Mouse (Mus musculus) splenic B cell, adult 2 months (primary cell): ENCODE measurements around the gene Tia1.

Source experiments
- DNase-seq: peaks from one replicate; pipeline ENCODE4 v3.0.0-alpha.2; 2011; ENCODE audit warnings: low read depth, low spot score
- H3K27me3 ChIP-seq: 2 replicates; pipeline ENCODE4 v1.6.1; 2012; ENCODE audit warnings: mild to moderate bottlenecking, low read length, moderate library complexity, mixed read lengths; ENCODE audit not compliant: control insufficient read depth, poor library complexity, insufficient read depth, severe bottlenecking
- H3K36me3 ChIP-seq: 2 replicates; pipeline ENCODE4 v1.6.1; 2012; ENCODE audit warnings: mild to moderate bottlenecking, low read length, moderate library complexity, mixed read lengths; ENCODE audit not compliant: control insufficient read depth, poor library complexity, insufficient read depth, severe bottlenecking

Gene Tia1

DNA sequence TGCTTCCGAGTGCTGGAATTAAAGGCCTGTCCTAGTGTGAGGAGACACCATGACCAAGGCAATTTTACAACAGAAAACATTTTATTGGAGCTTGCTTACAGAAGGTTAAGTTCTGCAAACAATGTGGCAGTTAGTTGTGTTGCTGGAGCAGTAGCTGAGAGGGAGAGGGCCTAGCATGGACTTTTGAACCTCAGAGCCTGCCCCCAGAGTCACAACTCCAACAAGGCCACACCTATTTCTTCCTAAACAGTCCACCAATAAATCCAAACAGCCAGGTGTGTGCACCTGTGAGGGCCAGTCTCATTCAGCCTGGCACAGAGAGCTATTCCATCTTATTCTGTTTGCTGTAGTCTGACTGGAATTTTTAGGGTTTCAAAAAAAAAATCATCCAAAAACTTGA, 29.7 kb downstream of the Tia1 start:
- Histone ChIP-seq H3K27me3 (no peaks in the 10 kb centered on the region), H3K36me3 (peaks cover 7% of the 10 kb centered on the region; the same call in 1 of the 2 replicates)
- no peak for DNase-seq

- peak; percentile 74 for DNase-seq
- Histone ChIP-seq H3K27me3 (no peaks in the 10 kb centered on the region), H3K36me3 (no peaks in the 10 kb centered on the region)
These were observed 33.7 kb downstream of the Tia1 start for GRCm38 (mm10) chr6:86437711-86438110.

- Histone ChIP-seq H3K36me3 (no peaks in the 10 kb centered on the region), H3K27me3 (no peaks in the 10 kb centered on the region)
- DNase-seq, result peak; percentile 96
These were observed 34.5 kb downstream of the Tia1 start, which contains the start of gene C87436 for GRCm38 (mm10) chr6:86438272-86439118. Gene C87436, plus strand, starts transcription at chr6:86438374.

DNA sequence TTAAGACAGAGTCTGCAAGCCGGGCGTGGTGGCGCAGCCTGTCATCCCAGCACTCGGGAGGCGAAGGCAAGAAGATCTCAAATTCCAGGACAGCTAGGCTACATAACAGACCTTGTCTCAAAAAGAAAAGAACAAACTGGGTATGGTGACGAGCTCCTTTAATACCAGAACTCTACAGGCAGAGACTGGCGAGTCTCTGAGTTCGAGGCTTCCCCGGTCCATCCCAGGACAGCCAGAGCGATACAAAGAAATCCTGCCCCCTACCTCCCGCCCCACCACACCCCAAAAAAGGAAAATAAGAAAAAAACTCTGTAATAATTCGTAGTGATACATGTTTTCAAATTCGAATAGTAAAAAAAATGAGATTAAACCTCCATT, 35.1 kb downstream of the Tia1 start:
- H3K36me3 ChIP-seq, result no peaks in the 10 kb centered on the region
- DNase-seq, result no peak
- no peaks in the 10 kb centered on the region for H3K27me3 ChIP-seq

- Histone ChIP-seq H3K27me3 (no peaks in the 10 kb centered on the region), H3K36me3 (no peaks in the 10 kb centered on the region; the same call in 1 of the 2 replicates)
- DNase-seq, result peak; percentile 5
These were observed 35.5 kb downstream of the Tia1 start for GRCm38 (mm10) chr6:86439531-86439930.

DNA sequence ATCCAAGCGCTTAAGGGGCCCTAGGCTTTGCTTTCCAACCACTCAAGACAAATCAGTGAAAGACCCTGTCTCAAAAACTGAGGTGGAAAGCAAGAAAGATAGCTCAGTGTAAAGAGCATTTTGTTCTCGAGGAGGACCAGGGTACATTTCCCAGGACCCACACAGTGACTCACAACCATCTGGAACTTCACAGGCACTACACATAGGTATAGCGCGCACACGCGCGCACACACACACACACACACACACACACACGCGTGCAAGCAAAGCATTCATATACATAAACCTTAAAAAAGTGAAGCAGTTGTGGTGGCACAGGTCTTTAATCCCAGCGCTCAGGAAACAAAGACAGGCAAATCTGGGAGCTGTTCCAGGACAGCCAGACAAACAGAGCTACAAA, 37.6 kb downstream of the Tia1 start:
- no peaks in the 10 kb centered on the region for H3K27me3 ChIP-seq
- no peak for DNase-seq
- H3K36me3 ChIP-seq, result no peaks in the 10 kb centered on the region; the same call in 1 of the 2 replicates

GRCm38 (mm10) chr6:86445551-86445950, 41.5 kb downstream of the Tia1 start:
- no peak for DNase-seq
- peaks cover 2% of the 10 kb centered on the region; the same call in 1 of the 2 replicates for H3K36me3 ChIP-seq
- no peaks in the 10 kb centered on the region for H3K27me3 ChIP-seq

DNA sequence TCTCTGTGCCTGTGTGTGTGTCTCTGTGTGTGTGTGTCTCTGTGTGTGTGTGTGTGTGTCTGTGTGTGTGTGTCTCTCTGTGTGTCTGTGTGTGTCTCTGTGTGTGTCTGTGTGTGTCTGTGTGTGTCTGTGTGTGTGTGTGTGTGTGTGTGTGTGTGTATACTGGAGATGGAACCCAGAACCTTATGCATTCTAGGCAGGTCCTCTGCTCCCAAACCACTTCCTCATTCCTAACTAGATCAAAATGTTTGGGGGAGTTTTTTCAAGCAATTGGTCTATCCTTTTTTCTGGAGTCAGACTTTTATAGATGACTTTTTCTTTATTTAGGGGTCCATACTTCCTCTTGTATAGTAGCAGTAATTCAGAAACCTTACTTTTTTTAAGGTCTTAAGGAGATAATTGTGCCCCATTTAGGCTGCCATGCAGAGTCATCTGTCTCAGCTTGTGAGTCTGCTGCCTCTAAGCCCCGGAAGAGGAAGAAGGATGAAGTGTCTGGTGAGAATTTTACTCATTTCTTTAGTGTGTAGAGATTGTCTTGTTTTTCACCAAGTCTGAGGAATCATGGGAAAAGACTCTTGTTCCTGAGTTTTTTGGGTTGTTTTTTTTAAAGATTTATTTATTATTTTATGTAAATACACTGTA, 43.0 kb downstream of the Tia1 start:
- H3K27me3 ChIP-seq, result no peaks in the 10 kb centered on the region
- DNase-seq, result peak; percentile 18
- H3K36me3 ChIP-seq, result peaks cover 10% of the 10 kb centered on the region; the same call in 1 of the 2 replicates

DNA sequence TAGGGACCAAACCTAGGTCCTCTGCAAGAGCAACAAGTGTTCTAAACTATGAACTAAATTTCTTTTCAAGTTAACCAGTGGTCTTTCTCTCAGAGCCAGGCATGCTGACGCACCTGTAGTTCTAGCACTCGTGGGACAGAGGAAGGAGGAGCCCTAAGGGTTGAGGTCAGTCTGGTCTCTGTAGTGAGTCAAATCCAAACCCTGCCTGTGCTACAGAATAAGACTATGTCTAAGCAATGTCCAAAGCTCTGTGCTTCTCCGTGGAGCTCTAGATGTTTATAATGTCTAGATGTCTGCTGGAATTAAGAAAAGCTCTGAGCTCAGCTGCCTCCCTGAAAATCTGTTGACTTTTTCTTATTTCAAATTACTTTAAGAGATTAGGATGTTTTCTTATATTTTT, 52.7 kb downstream of the Tia1 start:
- no peak for DNase-seq
- no peaks in the 10 kb centered on the region for H3K27me3 ChIP-seq
- peaks cover 19% of the 10 kb centered on the region for H3K36me3 ChIP-seq

DNA sequence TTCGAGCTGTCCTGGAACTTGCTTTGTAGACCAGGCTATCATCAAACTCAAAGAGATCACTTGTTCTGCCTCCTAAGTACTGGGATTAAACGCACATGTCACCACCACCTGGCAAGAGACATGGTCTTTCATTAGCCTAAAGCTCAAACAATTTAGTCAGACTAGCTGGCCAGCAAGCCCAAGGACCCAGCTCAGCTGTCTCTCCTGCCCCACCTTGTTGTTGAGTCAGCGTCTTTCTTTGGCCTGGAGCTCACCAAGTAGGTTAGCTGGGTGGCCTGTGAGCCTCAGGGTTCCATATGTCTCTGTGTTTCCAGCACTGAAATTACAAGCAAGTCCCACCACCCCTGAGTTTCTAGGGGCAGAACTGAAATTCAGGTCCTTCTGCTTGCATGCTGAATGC, 59.1 kb downstream of the Tia1 start:
- Histone ChIP-seq H3K36me3 (peaks cover 18% of the 10 kb centered on the region), H3K27me3 (no peaks in the 10 kb centered on the region)
- DNase-seq, result no peak

DNA sequence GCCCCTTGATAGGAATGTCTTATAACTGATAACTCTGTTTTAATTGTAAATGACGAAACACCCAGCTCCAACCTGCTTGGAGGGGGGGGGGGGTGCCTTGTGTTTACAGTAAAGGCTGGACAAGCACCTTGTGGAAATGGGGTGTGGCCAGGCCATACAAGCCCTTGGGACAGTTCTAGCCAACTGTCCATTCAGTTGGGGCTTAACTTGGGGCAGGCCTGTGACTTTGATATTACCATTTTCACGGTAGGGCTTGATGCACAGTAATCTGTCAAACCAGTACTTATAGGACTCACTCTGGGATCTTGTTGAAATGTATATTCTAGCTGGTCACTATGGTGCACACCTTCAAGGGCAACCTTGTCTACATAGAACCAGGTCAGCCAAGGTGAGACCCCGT, 67.3 kb downstream of the Tia1 start:
- no peak for DNase-seq
- H3K27me3 ChIP-seq, result no peaks in the 10 kb centered on the region
- H3K36me3 ChIP-seq, result peaks cover 4% of the 10 kb centered on the region

DNA sequence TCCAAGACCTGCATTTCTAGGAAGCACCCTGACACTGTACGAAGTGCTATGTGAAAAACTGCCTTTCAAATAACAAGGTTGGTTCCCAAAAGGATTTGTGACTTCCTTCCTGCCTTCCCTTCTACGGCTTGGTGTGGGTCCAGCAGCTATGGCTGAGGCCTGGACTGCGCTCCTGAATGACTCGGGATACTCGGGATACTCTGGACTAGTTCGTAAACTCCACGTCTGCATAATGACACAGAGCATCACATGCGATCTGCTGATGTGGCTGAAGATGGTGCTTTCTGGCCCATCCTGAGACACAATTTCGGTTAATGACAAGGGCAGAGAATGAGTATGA, 67.7 kb downstream of the Tia1 start:
- no peak for DNase-seq
- Histone ChIP-seq H3K27me3 (no peaks in the 10 kb centered on the region), H3K36me3 (peaks cover 2% of the 10 kb centered on the region)

- Histone ChIP-seq H3K36me3 (no peaks in the 10 kb centered on the region; the same call in none of the 2 replicates), H3K27me3 (no peaks in the 10 kb centered on the region)
- peak; percentile 100 for DNase-seq
These were observed 68.3 kb downstream of the Tia1 start for GRCm38 (mm10) chr6:86472100-86472955.

- DNase-seq, result no peak
- Histone ChIP-seq H3K36me3 (no peaks in the 10 kb centered on the region; the same call in none of the 2 replicates), H3K27me3 (no peaks in the 10 kb centered on the region)
These were observed 69.1 kb downstream of the Tia1 start for GRCm38 (mm10) chr6:86473077-86473476.

GRCm38 (mm10) chr6:86474072-86474471, 70.1 kb downstream of the Tia1 start:
- Histone ChIP-seq H3K36me3 (no peaks in the 10 kb centered on the region; the same call in none of the 2 replicates), H3K27me3 (no peaks in the 10 kb centered on the region)
- no peak for DNase-seq
